15 mouse cellular contexts compared by ENCODE assay signal in genomic region chr1:126642751-126643150, GRCm38 (mm10).
"Had no signal": no experiment of that assay in that cellular context is flagged by ENCODE, and none has a peak within 500 bp of the region (broad histone marks: within the 10 kb centered on the region; RNA-seq: fewer than 3 reads in every experiment).

No protein-coding gene starts in this region.

- H3K36me3 ChIP-seq: neural tube, embryonic 15.5 days; stomach, embryonic 15.5 days had no signal

- H3K27me3 ChIP-seq: neural tube, embryonic 15.5 days; stomach, embryonic 15.5 days had no signal

- H3K27ac ChIP-seq: neural tube, embryonic 15.5 days; stomach, embryonic 15.5 days; stomach, postnatal 0 days had no signal

- H3K4me3 ChIP-seq: neural tube, embryonic 15.5 days; stomach, embryonic 15.5 days had no signal

- DNase-seq: retina, postnatal 1 day; right cerebral cortex, adult 18-20 months; right cerebral cortex, postnatal 14 days; right cerebral cortex, postnatal 25 days; right cerebral cortex, postnatal 4 days; spleen, adult 18-20 months; thymus, adult 18-20 months; thymus, adult 2 months; thymus, postnatal 14 days; thymus, postnatal 25 days; thymus, postnatal 36 days; thymus, postnatal 4 days had no signal

- H3K9me3 ChIP-seq: neural tube, embryonic 15.5 days; stomach, embryonic 15.5 days had no signal

- H3K9ac ChIP-seq: neural tube, embryonic 15.5 days; stomach, embryonic 15.5 days had no signal

- H3K4me1 ChIP-seq: neural tube, embryonic 15.5 days; stomach, embryonic 15.5 days had no signal

- H3K4me2 ChIP-seq: neural tube, embryonic 15.5 days; stomach, embryonic 15.5 days had no signal
